Mouse (Mus musculus) thymus, postnatal 25 days (tissue): ENCODE results near the gene Acad11.
A peak's percentile ranks its signal among the peaks of the same experiment; 100 is the strongest.

ENCODE experiments used
- DNase-seq: peaks from one replicate; pipeline ENCODE4 v3.0.0; 2022

Gene Acad11

GRCm38 (mm10) chr9:104063244-104063961 lies at the start of gene Acad11:
Gene Acad11 (plus strand): TSS chr9:104063377.
- peak; percentile 88 for DNase-seq

- no peak for DNase-seq
These were observed 48.7 kb upstream of the Acad11 start for GRCm38 (mm10) chr9:104014526-104014925.

GRCm38 (mm10) chr9:104021026-104021425 lies 42.2 kb upstream of the Acad11 start:
- no peak for DNase-seq

- DNase-seq = no peak
These were observed 36.0 kb upstream of the Acad11 start for GRCm38 (mm10) chr9:104027186-104027585.

GRCm38 (mm10) chr9:104029861-104030260 lies 33.3 kb upstream of the Acad11 start:
- no peak for DNase-seq

GRCm38 (mm10) chr9:104034231-104034630 lies 28.9 kb upstream of the Acad11 start:
- DNase-seq = no peak

GRCm38 (mm10) chr9:104034718-104035117 lies 28.5 kb upstream of the Acad11 start:
- DNase-seq = no peak

- peak; percentile 74 for DNase-seq
These were observed 27.7 kb upstream of the Acad11 start for GRCm38 (mm10) chr9:104035261-104036015.

GRCm38 (mm10) chr9:104038266-104038665 lies 24.9 kb upstream of the Acad11 start:
- no peak for DNase-seq

- no peak for DNase-seq
These were observed 24.0 kb upstream of the Acad11 start for GRCm38 (mm10) chr9:104039031-104039695.

GRCm38 (mm10) chr9:104039742-104040141 lies 23.4 kb upstream of the Acad11 start:
- DNase-seq = no peak

GRCm38 (mm10) chr9:104040362-104040761 lies 22.8 kb upstream of the Acad11 start, which contains the start of gene Gm28305:
Gene Gm28305 (plus strand): TSS chr9:104040662.
- DNase-seq = no peak

GRCm38 (mm10) chr9:104043676-104044075 lies 19.5 kb upstream of the Acad11 start:
- DNase-seq = no peak

- no peak for DNase-seq
These were observed 12.1 kb upstream of the Acad11 start for GRCm38 (mm10) chr9:104051028-104051427.

GRCm38 (mm10) chr9:104062430-104063243 lies 540 bp upstream of the Acad11 start, which contains the start of gene Uba5:
Gene Uba5 (minus strand): TSS chr9:104063134.
- peak; percentile 4 for DNase-seq

GRCm38 (mm10) chr9:104064571-104064970 lies 1.4 kb downstream of the Acad11 start:
- no peak for DNase-seq

GRCm38 (mm10) chr9:104070241-104070640 lies 7.1 kb downstream of the Acad11 start:
- DNase-seq = no peak

GRCm38 (mm10) chr9:104070863-104071604 lies 7.9 kb downstream of the Acad11 start:
- DNase-seq = no peak

GRCm38 (mm10) chr9:104075808-104076207 lies 12.6 kb downstream of the Acad11 start:
- DNase-seq = no peak

- DNase-seq = no peak
These were observed 15.6 kb downstream of the Acad11 start for GRCm38 (mm10) chr9:104078780-104079179.

GRCm38 (mm10) chr9:104079379-104079778 lies 16.2 kb downstream of the Acad11 start:
- DNase-seq = peak; percentile 55

GRCm38 (mm10) chr9:104080038-104080437 lies 16.9 kb downstream of the Acad11 start:
- no peak for DNase-seq
